Mouse (Mus musculus): ENCODE data around the gene Cfap45.

Cfap45 gene

GRCm38 (mm10) chr1:172567758-172568157, 47.2 kb downstream of the Cfap45 start:
- no peak for DNase-seq

GRCm38 (mm10) chr1:172580116-172580515, 59.5 kb downstream of the Cfap45 start:
- DNase-seq: no peak

- DNase-seq: no peak
Measured at GRCm38 (mm10) chr1:172582436-172582835, 61.8 kb downstream of the Cfap45 start.

GRCm38 (mm10) chr1:172584271-172584670, 63.7 kb downstream of the Cfap45 start:
- DNase-seq: no peak

GRCm38 (mm10) chr1:172585026-172585425, 64.4 kb downstream of the Cfap45 start:
- no peak for DNase-seq

- no peak for DNase-seq
Measured at GRCm38 (mm10) chr1:172585612-172586567, 65.3 kb downstream of the Cfap45 start.

GRCm38 (mm10) chr1:172590385-172590784, 69.8 kb downstream of the Cfap45 start, which contains the start of gene Slamf8:
Gene Slamf8 (minus strand): TSS chr1:172590568.
- DNase-seq: peak; percentile 35 to 42

- no peak for DNase-seq
Measured at GRCm38 (mm10) chr1:172593321-172593720, 72.7 kb downstream of the Cfap45 start.

GRCm38 (mm10) chr1:172593956-172594355, 73.4 kb downstream of the Cfap45 start:
- no peak for DNase-seq

- DNase-seq: peak in 1 of 2 experiments; percentile 37
Measured at GRCm38 (mm10) chr1:172594495-172594894, 73.9 kb downstream of the Cfap45 start.
